Mouse (Mus musculus) embryonic facial prominence, embryonic 14.5 days (tissue): ENCODE results near the gene Apold1. TPM values are rescaled to one million over a fixed set of nuclear protein-coding genes. Genes with fewer than 3 reads are reported as not detected.

Experiments
- ATAC-seq: fragments of 200-750 bp; cut with Nextera tagmentation; 2 replicates; pipeline ENCODE4 v1.8.0; 2017; ENCODE audit warnings: low read depth, moderate number of reproducible peaks, moderate TSS enrichment
- DNase-seq: peaks from one replicate; pipeline ENCODE4 v3.0.0-alpha.2; 2015; ENCODE audit warnings: low spot score
- H3K27ac ChIP-seq: fragments of 300-500 bp; sonication (generic); replicated peaks from 2 replicates; pipeline ENCODE4 v1.5.1; 2014; ENCODE audit warnings: low read depth, mild to moderate bottlenecking, low read length, moderate library complexity
- H3K27me3 ChIP-seq: fragments of 300-500 bp; sonication (generic); replicated peaks from 2 replicates; pipeline ENCODE4 v1.6.1; 2014; ENCODE audit warnings: low read length; ENCODE audit not compliant: control insufficient read depth, insufficient read depth
- H3K36me3 ChIP-seq: fragments of 300-500 bp; sonication (generic); 2 replicates; pipeline ENCODE4 v1.6.1; 2014; ENCODE audit warnings: low read length, mixed read lengths; ENCODE audit not compliant: control insufficient read depth, insufficient read depth
- H3K4me1 ChIP-seq: fragments of 300-500 bp; sonication (generic); 2 replicates; pipeline ENCODE4 v1.6.1; 2014; ENCODE audit warnings: antibody characterized with exemption, low read length; ENCODE audit not compliant: control insufficient read depth, insufficient read depth
- H3K4me2 ChIP-seq: fragments of 300-500 bp; sonication (generic); 2 replicates; pipeline ENCODE4 v1.6.1; 2014; ENCODE audit warnings: low read depth, mild to moderate bottlenecking, low read length, moderate library complexity, mixed read lengths
- H3K4me3 ChIP-seq: fragments of 300-500 bp; sonication (generic); 2 replicates; pipeline ENCODE4 v1.5.1; 2014; ENCODE audit warnings: low read depth, mild to moderate bottlenecking, low read length
- H3K9ac ChIP-seq: fragments of 300-500 bp; sonication (generic); 2 replicates; pipeline ENCODE4 v1.6.1; 2014; ENCODE audit warnings: low read depth, mild to moderate bottlenecking, low read length, moderate library complexity, mixed read lengths
- H3K9me3 ChIP-seq: fragments of 300-500 bp; sonication (generic); 2 replicates; pipeline ENCODE4 v1.6.1; 2016; ENCODE audit warnings: low read length; ENCODE audit not compliant: control insufficient read depth
- WGBS: fragments of 180-500 bp; shearing (Covaris S2); extraction: QIAGEN DNeasy Blood & Tissue Kit; methylation state at CpG from one replicate; pipeline ENCODE4 v1.1.7; 2014; 5-methylcytosine and 5-hydroxymethylcytosine counted together
- polyA plus RNA-seq: library from polyadenylated mRNA; unstranded; fragments of >200 nt; fragmentation: Nextera tagmentation; extraction: Ambion mirVana; gene quantifications from 2 replicates; pipeline ENCODE4 v1.2.1, GENCODE M21; 2014

Apold1 gene
- 5.4 and 5.5 TPM in 2 replicates for polyA plus RNA-seq

- H3K27ac ChIP-seq = peak within 1 kb of the TSS; percentile 33; the same call in 1 of the 2 replicates
- H3K4me3 ChIP-seq = peak within 1 kb of the TSS; percentile 24; the same call in 1 of the 2 replicates
- H3K9me3 ChIP-seq = no peaks in the 10 kb centered on the region
- DNase-seq (peak; percentile 73), ATAC-seq (peak; percentile 51; the same call in 1 of the 2 replicates)
- peak within 1 kb of the TSS; percentile 50 for H3K4me2 ChIP-seq
- H3K9ac ChIP-seq = peak within 1 kb of the TSS; percentile 46; the same call in 1 of the 2 replicates
- WGBS = 32% methylated on average over 22 of the region's 22 CpGs
- 0 out of 2 replicates have a peak, but pooled peaks cover 9% of the 10 kb centered on the region for H3K27me3 ChIP-seq
- H3K4me1 ChIP-seq = peaks cover 11% of the 10 kb centered on the region; the same call in 1 of the 2 replicates
- no peaks in the 10 kb centered on the region for H3K36me3 ChIP-seq
Observed at GRCm38 (mm10) chr6:134981231-134982062, at the start of gene Apold1. Gene Apold1, plus strand, starts transcription at chr6:134981718.

GRCm38 (mm10) chr6:134932486-134933206 lies 48.9 kb upstream of the Apold1 start:
- Histone ChIP-seq H3K4me1 (peaks cover 3% of the 10 kb centered on the region), H3K9ac (no peak overlapping the region), H3K9me3 (no peaks in the 10 kb centered on the region), H3K4me2 (peak overlapping the region; percentile 31), H3K36me3 (no peaks in the 10 kb centered on the region), H3K27ac (no peak overlapping the region), H3K27me3 (no peaks in the 10 kb centered on the region), H3K4me3 (no peak overlapping the region)
- 56% methylated on average over 12 of the region's 12 CpGs for WGBS
- no peak for ATAC-seq
- no peak for DNase-seq

GRCm38 (mm10) chr6:134933207-134933558 lies 48.3 kb upstream of the Apold1 start:
- DNase-seq = no peak
- WGBS = 64% methylated on average over 2 of the region's 2 CpGs
- no peak for ATAC-seq

DNA sequence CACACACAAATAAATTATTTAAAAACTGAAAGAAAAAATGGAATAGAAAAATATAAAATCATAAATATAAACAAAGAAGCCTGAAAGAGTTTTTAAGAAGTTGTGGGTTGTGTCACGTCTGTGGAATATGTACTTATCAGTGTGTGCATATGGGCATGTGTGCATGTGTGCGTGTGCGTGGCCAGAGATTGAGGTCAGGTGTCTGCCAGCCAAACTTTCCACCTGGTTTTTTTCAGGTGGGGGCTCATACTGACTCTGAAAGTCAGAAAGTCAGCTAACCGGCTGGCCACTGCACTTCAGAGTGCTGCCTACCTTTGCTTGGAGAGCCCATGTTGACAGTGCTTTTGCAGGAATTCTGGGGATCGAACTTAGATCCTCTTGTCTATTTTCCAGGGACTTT lies 47.2 kb upstream of the Apold1 start:
- Histone ChIP-seq H3K4me2 (no peak overlapping the region), H3K9me3 (no peaks in the 10 kb centered on the region), H3K9ac (no peak overlapping the region), H3K27ac (no peak overlapping the region), H3K36me3 (no peaks in the 10 kb centered on the region), H3K4me3 (no peak overlapping the region), H3K27me3 (no peaks in the 10 kb centered on the region), H3K4me1 (no peaks in the 10 kb centered on the region; the same call in 1 of the 2 replicates)
- no peak for DNase-seq
- no peak for ATAC-seq
- 91% methylated on average over 5 of the region's 5 CpGs for WGBS

More at GRCm38 (mm10) chr6:134933207-134933558, 48.3 kb upstream of the Apold1 start:
- no peak overlapping the region for H3K9ac ChIP-seq
- no peaks in the 10 kb centered on the region for H3K36me3 ChIP-seq
- no peak overlapping the region for H3K4me3 ChIP-seq
- H3K4me1 ChIP-seq = no peaks in the 10 kb centered on the region; the same call in 1 of the 2 replicates
- no peaks in the 10 kb centered on the region for H3K9me3 ChIP-seq
- H3K27ac ChIP-seq = no peak overlapping the region
- no peaks in the 10 kb centered on the region for H3K27me3 ChIP-seq
- no peak overlapping the region; the same call in 1 of the 2 replicates for H3K4me2 ChIP-seq

GRCm38 (mm10) chr6:134939781-134940180 lies 41.7 kb upstream of the Apold1 start:
- H3K27me3 ChIP-seq = no peaks in the 10 kb centered on the region
- WGBS = 86% methylated on average over 4 of the region's 4 CpGs
- H3K4me2 ChIP-seq = no peak overlapping the region
- H3K27ac ChIP-seq = no peak overlapping the region
- ATAC-seq (no peak), DNase-seq (no peak)
- no peaks in the 10 kb centered on the region for H3K9me3 ChIP-seq
- no peak overlapping the region for H3K4me3 ChIP-seq
- no peak overlapping the region for H3K9ac ChIP-seq
- peaks cover 11% of the 10 kb centered on the region; the same call in 1 of the 2 replicates for H3K36me3 ChIP-seq
- H3K4me1 ChIP-seq = 0 out of 2 replicates have a peak, but pooled peaks cover 3% of the 10 kb centered on the region

DNA sequence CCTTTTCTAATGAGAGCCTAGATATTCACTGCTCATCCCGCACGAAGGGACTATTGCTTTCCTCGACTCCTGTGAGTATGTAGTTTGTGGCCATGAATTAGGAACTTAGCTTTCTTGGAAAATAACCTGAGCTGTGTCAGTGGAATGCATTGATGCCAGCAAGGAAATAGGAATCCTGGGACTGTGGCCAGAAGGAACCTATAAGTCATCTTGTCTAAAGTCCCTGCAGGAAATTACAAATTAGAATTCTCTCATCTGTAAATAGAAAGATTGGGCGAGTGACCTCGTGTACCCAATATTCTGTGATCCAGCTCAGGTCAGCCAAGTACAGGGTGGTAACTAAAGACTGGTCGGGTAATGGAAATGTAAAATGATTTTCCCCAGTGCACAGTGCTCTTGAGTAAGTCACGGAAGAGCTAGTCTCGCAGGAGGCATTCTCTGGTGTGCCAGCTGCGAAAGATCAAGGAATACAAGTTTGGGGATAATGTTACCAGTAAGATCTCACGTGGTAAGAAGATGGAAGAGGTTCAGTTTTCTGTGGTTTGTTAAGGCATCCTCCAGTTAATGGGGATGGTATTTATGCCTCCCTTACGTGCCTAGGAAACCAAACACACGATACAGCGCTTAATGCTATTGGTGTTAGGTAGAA lies 37.6 kb upstream of the Apold1 start:
- H3K27ac ChIP-seq = no peak overlapping the region
- no peak overlapping the region for H3K4me3 ChIP-seq
- H3K4me1 ChIP-seq = 0 out of 2 replicates have a peak, but pooled peaks cover 3% of the 10 kb centered on the region
- H3K9ac ChIP-seq = no peak overlapping the region
- H3K27me3 ChIP-seq = no peaks in the 10 kb centered on the region
- peaks cover 14% of the 10 kb centered on the region; the same call in 1 of the 2 replicates for H3K36me3 ChIP-seq
- DNase-seq = peak; percentile 52
- WGBS = 50% methylated on average over 13 of the region's 13 CpGs
- no peak for ATAC-seq
- no peaks in the 10 kb centered on the region for H3K9me3 ChIP-seq
- H3K4me2 ChIP-seq = no peak overlapping the region

DNA sequence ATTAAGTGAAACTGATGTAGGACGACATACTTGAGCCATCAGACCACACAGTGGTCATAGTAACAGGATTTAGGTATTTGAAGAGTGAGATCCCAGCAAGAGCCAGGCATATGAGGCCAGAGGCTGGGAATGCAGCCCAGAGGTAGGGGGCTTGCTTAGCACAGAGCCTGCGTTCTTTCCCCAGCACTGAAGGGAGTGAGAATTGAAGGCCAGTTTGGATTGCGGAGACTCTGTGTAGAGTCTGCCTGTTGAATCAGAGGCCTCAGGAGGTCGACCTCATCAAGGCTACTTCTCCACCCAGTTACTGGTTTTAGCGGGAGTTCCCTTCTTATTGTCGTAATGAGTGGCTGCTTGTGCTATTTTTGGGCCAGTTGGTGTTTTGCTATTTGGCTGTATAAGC lies 35.5 kb upstream of the Apold1 start:
- ATAC-seq (no peak), DNase-seq (no peak)
- WGBS = 73% methylated on average over 6 of the region's 6 CpGs
- H3K27me3 ChIP-seq = no peaks in the 10 kb centered on the region
- H3K9me3 ChIP-seq = no peaks in the 10 kb centered on the region
- H3K9ac ChIP-seq = no peak overlapping the region
- H3K27ac ChIP-seq = no peak overlapping the region
- H3K36me3 ChIP-seq = peaks cover 13% of the 10 kb centered on the region; the same call in 1 of the 2 replicates
- H3K4me1 ChIP-seq = 0 out of 2 replicates have a peak, but pooled peaks cover 3% of the 10 kb centered on the region
- H3K4me3 ChIP-seq = no peak overlapping the region
- no peak overlapping the region for H3K4me2 ChIP-seq

DNA sequence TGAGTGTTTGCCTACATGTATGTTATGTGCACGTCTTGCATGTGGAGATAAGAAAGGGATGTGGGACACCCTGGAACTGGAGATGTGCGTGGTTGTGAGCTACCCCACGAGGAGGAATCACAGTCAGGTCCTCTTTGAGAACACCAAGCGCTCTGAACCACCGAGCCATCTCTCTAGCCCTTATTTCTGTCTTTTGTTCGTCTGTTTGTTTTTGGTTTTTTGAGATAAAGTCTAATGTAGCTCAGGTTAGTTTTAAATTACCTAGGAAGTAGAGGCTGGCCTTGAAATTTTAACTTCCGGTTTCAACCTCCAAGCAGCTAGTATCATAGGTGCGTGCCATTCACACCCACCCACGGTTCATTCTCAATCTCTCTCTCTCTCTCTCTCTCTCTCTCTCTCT lies 34.7 kb upstream of the Apold1 start:
- H3K4me2 ChIP-seq = no peak overlapping the region
- H3K27me3 ChIP-seq = no peaks in the 10 kb centered on the region
- 0 out of 2 replicates have a peak, but pooled peaks cover 12% of the 10 kb centered on the region for H3K36me3 ChIP-seq
- no peak overlapping the region for H3K9ac ChIP-seq
- H3K4me3 ChIP-seq = no peak overlapping the region
- H3K9me3 ChIP-seq = no peaks in the 10 kb centered on the region
- ATAC-seq = no peak
- H3K27ac ChIP-seq = no peak overlapping the region
- no peak for DNase-seq
- WGBS = 85% methylated on average over 9 of the region's 9 CpGs
- 0 out of 2 replicates have a peak, but pooled peaks cover 3% of the 10 kb centered on the region for H3K4me1 ChIP-seq
